In genomic region chr11:101416433-101417100, GRCm38 (mm10) we compare ENCODE assay signal across 8 mouse cellular contexts. TPM values are rescaled to one million over a fixed set of nuclear protein-coding genes. Genes with fewer than 3 reads are reported as not detected.
DNase-seq lines count a peak whose midpoint lies in the region; ATAC-seq and TF ChIP-seq lines count a peak whose summit lies in the region.

No protein-coding gene starts in this region.

- H3K9ac ChIP-seq in hindbrain, embryonic 16.5 days (ENCODE audit: low read depth, low read length): peak overlapping the region; percentile 92

- H3K4me3 ChIP-seq in lung, adult 2 months (replicated peaks; ENCODE audit: extremely low read depth, low read depth, low read length): peak overlapping the region; percentile 69
- H3K4me3 ChIP-seq in hindbrain, embryonic 16.5 days (ENCODE audit: low read length): peak overlapping the region; percentile 90
- peak overlapping the region; percentile 88 for H3K4me3 ChIP-seq in midbrain, embryonic 10.5 days

- H3K36me3 ChIP-seq in hindbrain, embryonic 16.5 days (ENCODE audit: control insufficient read depth, insufficient read depth, low read length): peaks cover 10% of the 10 kb centered on the region
- peaks cover 31% of the 10 kb centered on the region for H3K36me3 ChIP-seq in midbrain, embryonic 10.5 days

- peak overlapping the region; percentile 86 for H3K4me2 ChIP-seq in hindbrain, embryonic 16.5 days (ENCODE audit: low read length)

- ATAC-seq in hindbrain, embryonic 16.5 days: peak; percentile 62
- ATAC-seq in monocyte, adult 5-6 weeks (replicated peaks; ENCODE audit: insufficient number of reproducible peaks, low FRiP score, low TSS enrichment, poor library complexity, severe bottlenecking): no peak

- no peak for TF ChIP-seq POLR2A in lung, adult 2 months (IDR thresholded peaks at IDR 0.05; ENCODE audit: borderline replicate concordance, extremely low read depth, low read depth, low read length)

- WGBS in lung, adult 2 months: 2% methylated on average over 11 of the region's 11 CpGs
- WGBS in hindbrain, embryonic 16.5 days: 2% methylated on average over 11 of the region's 11 CpGs
- WGBS in midbrain, embryonic 10.5 days: 2% methylated on average over 11 of the region's 11 CpGs

- no peak for DNase-seq in lung, adult 2 months
- no peak for DNase-seq in lung, postnatal 25 days (ENCODE audit: low spot score)
- peak; percentile 50 for DNase-seq in c-Kit-negative CD71-positive TER-119-positive erythroid progenitor cells, embryonic 14.5 days (ENCODE audit: low read depth, low spot score)
- DNase-seq in midbrain, embryonic 10.5 days (ENCODE audit: low spot score): no peak
- no peak for DNase-seq in right cerebral cortex, postnatal 36 days (ENCODE audit: low spot score in 2 of 2)
- DNase-seq in cerebellum, postnatal 4 days (ENCODE audit: low spot score in 2 of 2): no peak

- peaks cover 6% of the 10 kb centered on the region; the same call in 1 of the 2 replicates for H3K4me1 ChIP-seq in lung, adult 2 months (ENCODE audit: control insufficient read depth, insufficient read depth, low read length)
- peaks cover 7% of the 10 kb centered on the region for H3K4me1 ChIP-seq in hindbrain, embryonic 16.5 days (ENCODE audit: control insufficient read depth, insufficient read depth, low read depth, low read length)
- H3K4me1 ChIP-seq in midbrain, embryonic 10.5 days: peaks cover 20% of the 10 kb centered on the region

- no peaks in the 10 kb centered on the region for H3K27me3 ChIP-seq in hindbrain, embryonic 16.5 days (replicated peaks; ENCODE audit: control insufficient read depth, insufficient read depth, low read length)
- H3K27me3 ChIP-seq in midbrain, embryonic 10.5 days (ENCODE audit: low read depth, poor library complexity, severe bottlenecking): no peaks in the 10 kb centered on the region

- peak overlapping the region; percentile 84 for H3K27ac ChIP-seq in hindbrain, embryonic 16.5 days (ENCODE audit: low read depth, low read length)
- H3K27ac ChIP-seq in midbrain, embryonic 10.5 days (replicated peaks): peak overlapping the region; percentile 95

- no peaks in the 10 kb centered on the region for H3K9me3 ChIP-seq in hindbrain, embryonic 16.5 days (ENCODE audit: control insufficient read depth, low read length)
- no peaks in the 10 kb centered on the region for H3K9me3 ChIP-seq in midbrain, embryonic 10.5 days (replicated peaks)

- no peak for TF ChIP-seq CTCF in lung, adult 2 months (IDR thresholded peaks at IDR 0.05; ENCODE audit: insufficient read depth, low read length)

RNA-seq across cellular contexts. Expression of gene Aarsd1, which starts 0.8 kb away (rescaled TPM):
- 20.5 and 20.9 TPM in 2 replicates for polyA plus RNA-seq in lung, adult 2 months (2012; rRNA removed)
- polyA plus RNA-seq in hindbrain, embryonic 16.5 days (2015; fragmentation: Nextera tagmentation; extraction: Ambion mirVana): 93.5 and 98.6 TPM in 2 replicates
- 105 TPM in 2 replicates for polyA plus RNA-seq in midbrain, embryonic 10.5 days (2016; fragmentation: Nextera tagmentation; extraction: Ambion mirVana)
- 15.4 to 24.5 TPM (median 20.8 TPM) in 3 replicates for total RNA-seq in monocyte, adult 5-6 weeks (2017)

RNA-seq across cellular contexts. Expression of gene Gm27029, which starts 8.0 kb away (rescaled TPM):
- polyA plus RNA-seq in lung, adult 2 months (2012; rRNA removed): 0.22 and 0.36 TPM in 2 replicates
- polyA plus RNA-seq in hindbrain, embryonic 16.5 days (2015; fragmentation: Nextera tagmentation; extraction: Ambion mirVana): 8.1 and 9.5 TPM in 2 replicates
- 8.4 and 9.4 TPM in 2 replicates for polyA plus RNA-seq in midbrain, embryonic 10.5 days (2016; fragmentation: Nextera tagmentation; extraction: Ambion mirVana)
- 5.1 TPM in 1 of 3 replicates, not detected in the others for total RNA-seq in monocyte, adult 5-6 weeks (2017)

RNA-seq across cellular contexts. Expression of gene Rundc1, which starts 8.3 kb away (rescaled TPM):
- 21.7 and 22.4 TPM in 2 replicates for polyA plus RNA-seq in lung, adult 2 months (2012; rRNA removed)
- polyA plus RNA-seq in hindbrain, embryonic 16.5 days (2015; fragmentation: Nextera tagmentation; extraction: Ambion mirVana): 30.7 and 33.6 TPM in 2 replicates
- polyA plus RNA-seq in midbrain, embryonic 10.5 days (2016; fragmentation: Nextera tagmentation; extraction: Ambion mirVana): 22.8 and 24.0 TPM in 2 replicates
- total RNA-seq in monocyte, adult 5-6 weeks (2017): 5.2 to 9.8 TPM (median 8.1 TPM) in 3 replicates

RNA-seq across cellular contexts. Expression of gene Ptges3l, which starts 8.6 kb away (rescaled TPM):
- 1.7 and 5.3 TPM in 2 replicates for polyA plus RNA-seq in lung, adult 2 months (2012; rRNA removed)
- 3.1 and 3.9 TPM in 2 replicates for polyA plus RNA-seq in hindbrain, embryonic 16.5 days (2015; fragmentation: Nextera tagmentation; extraction: Ambion mirVana)
- polyA plus RNA-seq in midbrain, embryonic 10.5 days (2016; fragmentation: Nextera tagmentation; extraction: Ambion mirVana): 2.4 and 3.7 TPM in 2 replicates
- 2.7 TPM in 1 of 3 replicates, not detected in the others for total RNA-seq in monocyte, adult 5-6 weeks (2017)

RNA-seq across cellular contexts. Expression of gene Rpl27, which starts 25.5 kb away (rescaled TPM):
- polyA plus RNA-seq in lung, adult 2 months (2012; rRNA removed): 221 and 297 TPM in 2 replicates
- 204 and 207 TPM in 2 replicates for polyA plus RNA-seq in hindbrain, embryonic 16.5 days (2015; fragmentation: Nextera tagmentation; extraction: Ambion mirVana)
- polyA plus RNA-seq in midbrain, embryonic 10.5 days (2016; fragmentation: Nextera tagmentation; extraction: Ambion mirVana): 382 and 448 TPM in 2 replicates
- total RNA-seq in monocyte, adult 5-6 weeks (2017): 465 to 1,168 TPM (median 1,010 TPM) in 3 replicates
